8 mouse cellular contexts compared by ENCODE assay signal in genomic region chr11:17160242-17160641, GRCm38 (mm10). TPM values are rescaled to one million over a fixed set of nuclear protein-coding genes. Genes with fewer than 3 reads are reported as not detected.
A peak's percentile ranks its signal among the peaks of the same experiment; 100 is the strongest.
DNase-seq lines count a peak whose midpoint lies in the region; ATAC-seq and TF ChIP-seq lines count a peak whose summit lies in the region.

No protein-coding gene starts in this region.

- peak overlapping the region; percentile 86; the same call in 1 of the 2 replicates for H3K27ac ChIP-seq in forebrain, embryonic 11.5 days (ENCODE audit: low read depth, low read length)
- peak overlapping the region; percentile 97 for H3K27ac ChIP-seq in lung, embryonic 15.5 days
- H3K27ac ChIP-seq in olfactory bulb, adult 2 months (ENCODE audit: insufficient read depth, low read depth, low read length), result peak overlapping the region; percentile 68

- H3K27me3 ChIP-seq in forebrain, embryonic 11.5 days (ENCODE audit: control insufficient read depth, insufficient read depth, low read length), result no peaks in the 10 kb centered on the region
- H3K27me3 ChIP-seq in lung, embryonic 15.5 days, result no peaks in the 10 kb centered on the region

- peak; percentile 66 for DNase-seq in MEL-GATA-1-ER (ENCODE audit: extremely low read depth, low read depth)
- peak; percentile 54 for DNase-seq in c-Kit-positive CD71-positive TER-119-negative erythroid progenitor cells, embryonic 14.5 days (ENCODE audit: low read depth)
- DNase-seq in forebrain, embryonic 11.5 days (ENCODE audit: low spot score), result peak; percentile 55
- peak; percentile 64 for DNase-seq in heart, postnatal 4 days
- DNase-seq in layer of hippocampus, adult 8-10 months (ENCODE audit: low spot score in 2 of 2), result peak; percentile 40 to 49
- DNase-seq in thymus, postnatal 14 days, result peak; percentile 57

- WGBS in forebrain, embryonic 11.5 days, result 2% methylated on average over 12 of the region's 12 CpGs
- WGBS in lung, embryonic 15.5 days, result under 1% methylated on average over 12 of the region's 12 CpGs
- 0% methylated on average over 12 of the region's 12 CpGs for WGBS in olfactory bulb, adult 2 months

- no peak for TF ChIP-seq POLR2A in olfactory bulb, adult 2 months (IDR thresholded peaks at IDR 0.05; ENCODE audit: insufficient read depth, low read depth, low read length)

- peaks cover 3% of the 10 kb centered on the region; the same call in 1 of the 2 replicates for H3K4me1 ChIP-seq in forebrain, embryonic 11.5 days (replicated peaks; ENCODE audit: control insufficient read depth, insufficient read depth, low read length)
- H3K4me1 ChIP-seq in lung, embryonic 15.5 days, result peaks cover 26% of the 10 kb centered on the region
- peaks cover 8% of the 10 kb centered on the region; the same call in 1 of the 2 replicates for H3K4me1 ChIP-seq in olfactory bulb, adult 2 months (ENCODE audit: control insufficient read depth, insufficient read depth, low read length)

- TF ChIP-seq CTCF in olfactory bulb, adult 2 months (IDR thresholded peaks at IDR 0.05; ENCODE audit: insufficient read depth, low read depth, low read length), result no peak

- no peak for ATAC-seq in forebrain, embryonic 11.5 days (replicated peaks; ENCODE audit: low FRiP score)
- ATAC-seq in lung, embryonic 15.5 days (ENCODE audit: borderline replicate concordance, extremely low read depth, low FRiP score, low TSS enrichment), result no peak

- peak overlapping the region; percentile 93 for H3K9ac ChIP-seq in forebrain, embryonic 11.5 days (ENCODE audit: low read length)
- H3K9ac ChIP-seq in lung, embryonic 15.5 days, result peak overlapping the region; percentile 90

- peak overlapping the region; percentile 99 for H3K4me3 ChIP-seq in forebrain, embryonic 11.5 days (ENCODE audit: low read depth, low read length)
- peak overlapping the region; percentile 96 for H3K4me3 ChIP-seq in lung, embryonic 15.5 days
- H3K4me3 ChIP-seq in olfactory bulb, adult 2 months (ENCODE audit: insufficient read depth, low read depth, low read length), result peak overlapping the region; percentile 90

- no peaks in the 10 kb centered on the region for H3K9me3 ChIP-seq in forebrain, embryonic 11.5 days (ENCODE audit: control insufficient read depth, low read length)
- H3K9me3 ChIP-seq in lung, embryonic 15.5 days, result no peaks in the 10 kb centered on the region

- peak overlapping the region; percentile 42 for H3K4me2 ChIP-seq in forebrain, embryonic 11.5 days (ENCODE audit: low read depth, low read length, severe bottlenecking)
- H3K4me2 ChIP-seq in lung, embryonic 15.5 days, result peak overlapping the region; percentile 86

- H3K36me3 ChIP-seq in forebrain, embryonic 11.5 days (ENCODE audit: control insufficient read depth, insufficient read depth, low read length), result no peaks in the 10 kb centered on the region
- no peaks in the 10 kb centered on the region for H3K36me3 ChIP-seq in lung, embryonic 15.5 days

RNA-seq across cellular contexts. Expression of gene Ppp3r1, which starts 1.2 kb away (rescaled TPM):
- polyA plus RNA-seq in forebrain, embryonic 11.5 days (2014; fragmentation: Nextera tagmentation; extraction: Ambion mirVana), result 94.3 and 103 TPM in 2 replicates
- 10 to 100 TPM; 78.9 to 79.6 TPM for total RNA-seq in heart, postnatal 4 days (2021)
- total RNA-seq in layer of hippocampus, adult 8-10 months (2022), result 100 to 1,000 TPM; 685 to 865 (median 776) TPM
- 90.3 and 92.6 TPM in 2 replicates for polyA plus RNA-seq in lung, embryonic 15.5 days (2015; fragmentation: Nextera tagmentation; extraction: Ambion mirVana)
- 107 TPM in 1 of 2 replicates, not detected in the other for polyA plus RNA-seq in olfactory bulb, adult 2 months (2012; ENCODE audit: insufficient read depth, insufficient read length, low replicate concordance, missing spikeins)

RNA-seq across cellular contexts. Expression of gene Wdr92, which starts 21.7 kb away (rescaled TPM):
- polyA plus RNA-seq in forebrain, embryonic 11.5 days (2014; fragmentation: Nextera tagmentation; extraction: Ambion mirVana), result 24.1 and 26.0 TPM in 2 replicates
- total RNA-seq in heart, postnatal 4 days (2021), result 1 to 10 TPM; 7.4 to 8.5 TPM
- total RNA-seq in layer of hippocampus, adult 8-10 months (2022), result 10 to 100 TPM in 3 of 4 experiments, 1 to 10 TPM in 1; 9.1 to 11.3 (median 11.0) TPM
- 26.0 and 27.5 TPM in 2 replicates for polyA plus RNA-seq in lung, embryonic 15.5 days (2015; fragmentation: Nextera tagmentation; extraction: Ambion mirVana)
- polyA plus RNA-seq in olfactory bulb, adult 2 months (2012; ENCODE audit: insufficient read depth, insufficient read length, low replicate concordance, missing spikeins), result not detected in 2 replicates

RNA-seq across cellular contexts. Expression of gene Pno1, which starts 51.1 kb away (rescaled TPM):
- polyA plus RNA-seq in forebrain, embryonic 11.5 days (2014; fragmentation: Nextera tagmentation; extraction: Ambion mirVana), result 88.4 and 95.2 TPM in 2 replicates
- total RNA-seq in heart, postnatal 4 days (2021), result 10 to 100 TPM; 33.2 to 35.8 TPM
- total RNA-seq in layer of hippocampus, adult 8-10 months (2022), result 10 to 100 TPM; 24.8 to 29.4 (median 28.3) TPM
- 65.6 and 68.6 TPM in 2 replicates for polyA plus RNA-seq in lung, embryonic 15.5 days (2015; fragmentation: Nextera tagmentation; extraction: Ambion mirVana)
- polyA plus RNA-seq in olfactory bulb, adult 2 months (2012; ENCODE audit: insufficient read depth, insufficient read length, low replicate concordance, missing spikeins), result not detected in 2 replicates

Comparison
In these comparisons a context has a peak if more than half of its experiments do, and no peak if none do; other contexts are left out.
1. RNA of gene Wdr92, which starts 21.7 kb away (polyA plus RNA-seq): 26.0 to 27.5 TPM in lung, embryonic 15.5 days and 24.1 to 26.0 TPM in forebrain, embryonic 11.5 days; not detected in olfactory bulb, adult 2 months; every median in the first group is over 10 times any median in the second.
2. RNA of gene Pno1, which starts 51.1 kb away (polyA plus RNA-seq): 88.4 to 95.2 TPM in forebrain, embryonic 11.5 days and 65.6 to 68.6 TPM in lung, embryonic 15.5 days; not detected in olfactory bulb, adult 2 months; every median in the first group is over 10 times any median in the second.
3. Peak in every context shown above with its lines, with median percentiles within 50 percentile points of each other: DNase-seq, H3K27ac ChIP-seq and H3K4me3 ChIP-seq.